Mouse (Mus musculus) midbrain, embryonic 11.5 days (tissue): ENCODE measurements around the gene Sdhb. TPM values are rescaled to one million over a fixed set of nuclear protein-coding genes. Genes with fewer than 3 reads are reported as not detected.

ENCODE experiments used
- ATAC-seq: fragments of 200-750 bp; cut with Nextera tagmentation; 2 replicates; pipeline ENCODE4 v1.8.0; 2017; ENCODE audit warnings: moderate TSS enrichment, moderate library complexity; ENCODE audit not compliant: low FRiP score
- DNase-seq: peaks from one replicate; pipeline ENCODE4 v3.0.0; 2015; ENCODE audit warnings: low spot score; ENCODE audit errors: missing footprints
- H3K27ac ChIP-seq: fragments of 300-500 bp; sonication (generic); 2 replicates; pipeline ENCODE4 v1.5.1; 2014; ENCODE audit warnings: low read depth, low read length
- H3K27me3 ChIP-seq: fragments of 300-500 bp; sonication (generic); 2 replicates; pipeline ENCODE4 v1.6.1; 2014; ENCODE audit warnings: mild to moderate bottlenecking, low read length, moderate library complexity, mixed read lengths; ENCODE audit not compliant: control insufficient read depth, insufficient read depth
- H3K36me3 ChIP-seq: fragments of 300-500 bp; sonication (generic); 2 replicates; pipeline ENCODE4 v1.6.1; 2014; ENCODE audit warnings: mild to moderate bottlenecking, low read length, moderate library complexity, mixed read lengths; ENCODE audit not compliant: control insufficient read depth, insufficient read depth
- H3K4me1 ChIP-seq: fragments of 300-500 bp; sonication (generic); 2 replicates; pipeline ENCODE4 v1.6.1; 2014; ENCODE audit warnings: low read length; ENCODE audit not compliant: control insufficient read depth, insufficient read depth
- H3K4me2 ChIP-seq: fragments of 300-500 bp; sonication (generic); 2 replicates; pipeline ENCODE4 v1.6.1; 2014; ENCODE audit warnings: mild to moderate bottlenecking, moderate library complexity
- H3K4me3 ChIP-seq: fragments of 300-500 bp; sonication (generic); 2 replicates; pipeline ENCODE4 v1.5.1; 2014; ENCODE audit warnings: low read depth, low read length
- H3K9ac ChIP-seq: fragments of 300-500 bp; sonication (generic); 2 replicates; pipeline ENCODE4 v1.6.1; 2014; ENCODE audit warnings: low read length
- H3K9me3 ChIP-seq: fragments of 300-500 bp; sonication (generic); 2 replicates; pipeline ENCODE4 v1.6.1; 2016; ENCODE audit warnings: low read length; ENCODE audit not compliant: control insufficient read depth
- WGBS: fragments of 180-500 bp; shearing (Covaris S2); extraction: QIAGEN DNeasy Blood & Tissue Kit; methylation state at CpG from one replicate; pipeline ENCODE4 v1.1.7; 2014; 5-methylcytosine and 5-hydroxymethylcytosine counted together
- polyA plus RNA-seq: library from polyadenylated mRNA; unstranded; fragments of >200 nt; fragmentation: Nextera tagmentation; extraction: Ambion mirVana; gene quantifications from 2 replicates; pipeline ENCODE4 v1.2.1, GENCODE M21; 2014

Sdhb gene
- polyA plus RNA-seq, 1 experiment from 2014 or later = 422 TPM

- H3K9ac ChIP-seq = no peak overlapping the region
- peaks cover 22% of the 10 kb centered on the region; the same call in 1 of the 2 replicates for H3K36me3 ChIP-seq
- no peaks in the 10 kb centered on the region; the same call in 1 of the 2 replicates for H3K4me1 ChIP-seq
- H3K4me3 ChIP-seq = no peak overlapping the region
- H3K27me3 ChIP-seq = no peaks in the 10 kb centered on the region
- DNase-seq (no peak), ATAC-seq (no peak)
- H3K4me2 ChIP-seq = no peak overlapping the region
- H3K27ac ChIP-seq = no peak overlapping the region
- 89% methylated on average over 8 of the region's 8 CpGs for WGBS
- H3K9me3 ChIP-seq = no peaks in the 10 kb centered on the region
These were observed 32.8 kb downstream of the Sdhb start for GRCm38 (mm10) chr4:140993846-140994245.

- no peak overlapping the region for H3K4me2 ChIP-seq
- ATAC-seq (no peak), DNase-seq (no peak)
- H3K27me3 ChIP-seq = no peaks in the 10 kb centered on the region
- no peaks in the 10 kb centered on the region for H3K4me1 ChIP-seq
- H3K36me3 ChIP-seq = peaks cover 25% of the 10 kb centered on the region
- H3K4me3 ChIP-seq = no peak overlapping the region
- WGBS = 87% methylated on average over 8 of the region's 8 CpGs
- H3K27ac ChIP-seq = no peak overlapping the region
- no peaks in the 10 kb centered on the region for H3K9me3 ChIP-seq
- no peak overlapping the region for H3K9ac ChIP-seq
These were observed 34.8 kb downstream of the Sdhb start for GRCm38 (mm10) chr4:140995811-140996210.

GRCm38 (mm10) chr4:140996812-140997211 lies 35.8 kb downstream of the Sdhb start:
- Histone ChIP-seq H3K4me1 (no peaks in the 10 kb centered on the region), H3K4me2 (no peak overlapping the region), H3K27me3 (no peaks in the 10 kb centered on the region), H3K4me3 (no peak overlapping the region), H3K9ac (no peak overlapping the region), H3K9me3 (no peaks in the 10 kb centered on the region), H3K27ac (no peak overlapping the region), H3K36me3 (peaks cover 30% of the 10 kb centered on the region)
- DNase-seq = no peak
- 94% methylated on average over 9 of the region's 9 CpGs for WGBS
- no peak for ATAC-seq

GRCm38 (mm10) chr4:141005983-141006382 lies 45.0 kb downstream of the Sdhb start:
- no peak for DNase-seq
- peaks cover 7% of the 10 kb centered on the region; the same call in 1 of the 2 replicates for H3K4me1 ChIP-seq
- no peak overlapping the region for H3K9ac ChIP-seq
- H3K27ac ChIP-seq = no peak overlapping the region
- no peak overlapping the region for H3K4me3 ChIP-seq
- no peaks in the 10 kb centered on the region for H3K9me3 ChIP-seq
- H3K27me3 ChIP-seq = no peaks in the 10 kb centered on the region
- no peak for ATAC-seq
- WGBS = 82% methylated on average over 13 of the region's 13 CpGs
- peaks cover 23% of the 10 kb centered on the region for H3K36me3 ChIP-seq
- H3K4me2 ChIP-seq = no peak overlapping the region

- Histone ChIP-seq H3K36me3 (peaks cover 17% of the 10 kb centered on the region), H3K27ac (no peak overlapping the region), H3K9me3 (no peaks in the 10 kb centered on the region), H3K4me2 (no peak overlapping the region), H3K4me3 (no peak overlapping the region), H3K4me1 (peaks cover 21% of the 10 kb centered on the region), H3K9ac (no peak overlapping the region), H3K27me3 (no peaks in the 10 kb centered on the region)
- ATAC-seq (no peak), DNase-seq (no peak)
- WGBS = 91% methylated on average over 8 of the region's 8 CpGs
These were observed 47.0 kb downstream of the Sdhb start for GRCm38 (mm10) chr4:141008028-141008427.

GRCm38 (mm10) chr4:141010118-141010517 lies 49.1 kb downstream of the Sdhb start, which contains the start of gene Mfap2:
Mfap2 (plus strand) TSS chr4:141010418.
- H3K9ac ChIP-seq = peak within 1 kb of the TSS; percentile 93
- H3K4me2 ChIP-seq = peak within 1 kb of the TSS; percentile 75
- peaks cover 17% of the 10 kb centered on the region for H3K36me3 ChIP-seq
- no peak for DNase-seq
- peaks cover 21% of the 10 kb centered on the region for H3K4me1 ChIP-seq
- H3K4me3 ChIP-seq = peak within 1 kb of the TSS; percentile 83
- H3K27me3 ChIP-seq = no peaks in the 10 kb centered on the region
- H3K9me3 ChIP-seq = no peaks in the 10 kb centered on the region
- peak within 1 kb of the TSS; percentile 70 for H3K27ac ChIP-seq
- 16% methylated on average over 7 of the region's 7 CpGs for WGBS
- ATAC-seq = peak; percentile 3; the same call in 1 of the 2 replicates

- Histone ChIP-seq H3K27me3 (no peaks in the 10 kb centered on the region), H3K9ac (peak overlapping the region; percentile 93), H3K9me3 (no peaks in the 10 kb centered on the region), H3K36me3 (peaks cover 19% of the 10 kb centered on the region), H3K4me1 (peaks cover 21% of the 10 kb centered on the region), H3K4me2 (peak overlapping the region; percentile 75), H3K4me3 (peak overlapping the region; percentile 83), H3K27ac (peak overlapping the region; percentile 70)
- ATAC-seq = peak; percentile 80
- peak; percentile 98 for DNase-seq
- WGBS = 2% methylated on average over 26 of the region's 26 CpGs
These were observed 49.5 kb downstream of the Sdhb start for GRCm38 (mm10) chr4:141010526-141010925.

- Histone ChIP-seq H3K36me3 (peaks cover 19% of the 10 kb centered on the region), H3K27ac (peak overlapping the region; percentile 70), H3K4me3 (peak overlapping the region; percentile 83), H3K9ac (peak overlapping the region; percentile 93), H3K9me3 (no peaks in the 10 kb centered on the region), H3K4me2 (peak overlapping the region; percentile 75), H3K27me3 (no peaks in the 10 kb centered on the region), H3K4me1 (peaks cover 21% of the 10 kb centered on the region)
- DNase-seq (peak; percentile 95), ATAC-seq (peak; percentile 68)
- under 1% methylated on average over 15 of the region's 17 CpGs for WGBS
These were observed 50.0 kb downstream of the Sdhb start for GRCm38 (mm10) chr4:141010941-141011429.

- H3K9ac ChIP-seq = peak overlapping the region; percentile 93
- H3K4me3 ChIP-seq = peak overlapping the region; percentile 83
- DNase-seq (no peak), ATAC-seq (peak; percentile 10; the same call in 1 of the 2 replicates)
- H3K4me1 ChIP-seq = peaks cover 21% of the 10 kb centered on the region
- no peaks in the 10 kb centered on the region for H3K27me3 ChIP-seq
- 59% methylated on average over 14 of the region's 14 CpGs for WGBS
- H3K4me2 ChIP-seq = peak overlapping the region; percentile 75
- peaks cover 17% of the 10 kb centered on the region for H3K36me3 ChIP-seq
- H3K27ac ChIP-seq = peak overlapping the region; percentile 70
- H3K9me3 ChIP-seq = no peaks in the 10 kb centered on the region
These were observed 50.7 kb downstream of the Sdhb start for GRCm38 (mm10) chr4:141011556-141012328.
